Mouse (Mus musculus): ENCODE measurements around the gene Cyth4. TPM values are rescaled to one million over a fixed set of nuclear protein-coding genes. Genes with fewer than 3 reads are reported as not detected.

Cyth4 gene
- polyA plus RNA-seq, 1 experiment from 2014 or later = 3.8 TPM

DNA sequence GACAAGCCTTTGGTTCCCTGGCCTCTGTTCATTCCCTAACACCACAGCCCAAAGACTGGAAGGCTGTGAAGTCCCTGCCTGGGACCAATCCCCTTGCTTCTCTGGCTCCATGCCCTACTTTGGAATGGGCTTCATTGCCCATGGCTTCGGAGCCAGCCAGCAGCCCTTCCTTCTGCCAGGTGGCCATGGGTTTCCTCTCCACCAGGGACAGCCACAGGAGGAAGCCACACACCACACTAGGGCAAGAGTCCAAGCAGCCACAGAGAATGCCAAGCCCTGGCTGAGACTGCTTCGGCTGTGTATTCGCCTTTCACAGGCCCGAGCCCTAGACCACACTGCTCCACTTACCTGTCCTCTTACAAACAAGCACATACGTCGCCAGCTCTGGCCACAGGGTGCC is 9.2 kb downstream of the Cyth4 start:
- DNase-seq (ENCODE audit: low spot score) = peak; percentile 55
- H3K4me1 ChIP-seq (replicated peaks; ENCODE audit: control insufficient read depth, insufficient read depth, low read length) = no peaks in the 10 kb centered on the region; the same call in 1 of the 2 replicates
- H3K9ac ChIP-seq = no peak overlapping the region
- no peak overlapping the region for H3K4me3 ChIP-seq (replicated peaks; ENCODE audit: low read length)
- no peaks in the 10 kb centered on the region for H3K36me3 ChIP-seq (replicated peaks; ENCODE audit: control insufficient read depth, insufficient read depth)
- 65% methylated on average over 6 of the region's 6 CpGs for WGBS
- no peaks in the 10 kb centered on the region for H3K27me3 ChIP-seq (ENCODE audit: control insufficient read depth, insufficient read depth, low read length)
- ATAC-seq (ENCODE audit: low FRiP score) = peak; percentile 56; the same call in 1 of the 2 replicates
- H3K9me3 ChIP-seq (ENCODE audit: control insufficient read depth, low read length) = no peaks in the 10 kb centered on the region
- no peak overlapping the region for H3K27ac ChIP-seq
- H3K4me2 ChIP-seq (replicated peaks) = no peak overlapping the region

DNA sequence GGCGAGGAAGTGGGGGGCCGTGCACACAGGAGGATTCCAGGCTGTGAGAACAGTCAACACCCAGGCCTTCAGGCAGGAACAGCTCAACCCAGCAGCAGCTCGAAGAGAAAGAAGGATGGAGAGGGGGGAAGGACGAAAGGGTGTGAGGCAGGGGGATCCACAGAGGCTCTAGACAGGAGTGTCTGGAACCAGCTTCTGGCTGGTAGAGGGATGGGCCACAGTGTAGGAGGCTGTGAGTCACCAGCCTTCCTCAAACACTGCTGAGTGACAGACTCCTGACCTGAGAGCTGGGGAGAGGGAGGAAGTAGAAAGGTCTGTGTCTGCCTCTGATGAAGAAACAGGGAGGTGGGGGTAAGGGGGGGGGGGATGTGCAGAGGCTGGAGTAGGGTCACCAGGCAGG is 10.6 kb downstream of the Cyth4 start:
- WGBS = 84% methylated on average over 4 of the region's 4 CpGs
- Histone ChIP-seq H3K27me3 (ENCODE audit: control insufficient read depth, insufficient read depth, low read length) (no peaks in the 10 kb centered on the region), H3K9me3 (ENCODE audit: control insufficient read depth, low read length) (no peaks in the 10 kb centered on the region), H3K4me2 (replicated peaks) (no peak overlapping the region), H3K4me3 (replicated peaks; ENCODE audit: low read length) (no peak overlapping the region), H3K27ac (no peak overlapping the region), H3K9ac (no peak overlapping the region), H3K36me3 (replicated peaks; ENCODE audit: control insufficient read depth, insufficient read depth) (no peaks in the 10 kb centered on the region), H3K4me1 (replicated peaks; ENCODE audit: control insufficient read depth, insufficient read depth, low read length) (no peaks in the 10 kb centered on the region; the same call in 1 of the 2 replicates)
- ATAC-seq (ENCODE audit: low FRiP score) (no peak), DNase-seq (ENCODE audit: low spot score) (no peak)

DNA sequence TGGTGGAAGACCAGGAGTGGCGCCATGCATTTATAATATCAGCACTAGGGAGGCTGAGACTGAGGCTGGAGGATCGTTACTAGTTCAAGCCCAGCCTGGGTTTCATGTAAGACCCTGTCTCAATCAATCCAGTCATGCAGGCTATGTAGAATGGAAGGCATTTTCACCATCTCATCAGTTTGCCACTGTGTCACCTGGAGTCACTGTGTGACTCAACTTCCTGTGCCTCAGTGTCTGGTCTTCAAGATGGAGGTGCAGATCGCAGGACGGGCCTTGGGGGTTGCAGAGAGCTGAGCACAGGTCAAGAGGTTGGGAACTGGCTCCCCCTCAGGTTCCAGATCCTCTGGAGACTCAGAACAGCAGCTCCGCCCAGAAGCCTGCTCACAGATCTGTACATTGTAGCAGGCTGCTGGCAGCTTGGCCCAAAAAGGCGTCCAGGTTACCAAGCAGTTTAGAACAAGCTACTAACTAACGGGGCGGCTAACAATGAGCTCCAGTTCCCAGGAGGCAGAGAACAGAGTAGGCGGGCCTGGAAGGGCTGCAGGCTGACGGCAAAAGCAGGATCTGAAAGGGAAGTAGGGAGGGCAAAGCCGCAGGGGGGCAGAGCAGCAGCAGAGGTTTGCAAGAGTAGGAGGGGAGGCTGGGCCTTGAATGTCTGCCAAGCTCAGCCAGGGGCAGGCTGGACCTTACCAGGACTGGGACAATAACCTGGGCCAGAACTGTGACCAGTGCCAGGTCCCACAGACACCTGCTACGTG is 14.0 kb downstream of the Cyth4 start:
- no peaks in the 10 kb centered on the region for H3K9me3 ChIP-seq (ENCODE audit: control insufficient read depth, low read length)
- DNase-seq (ENCODE audit: low spot score) (no peak), ATAC-seq (ENCODE audit: low FRiP score) (no peak; the same call in 1 of the 2 replicates)
- H3K9ac ChIP-seq = no peak overlapping the region
- no peaks in the 10 kb centered on the region; the same call in 1 of the 2 replicates for H3K4me1 ChIP-seq (replicated peaks; ENCODE audit: control insufficient read depth, insufficient read depth, low read length)
- no peak overlapping the region for H3K4me2 ChIP-seq (replicated peaks)
- no peaks in the 10 kb centered on the region for H3K27me3 ChIP-seq (ENCODE audit: control insufficient read depth, insufficient read depth, low read length)
- WGBS = 36% methylated on average over 12 of the region's 12 CpGs
- no peaks in the 10 kb centered on the region for H3K36me3 ChIP-seq (replicated peaks; ENCODE audit: control insufficient read depth, insufficient read depth)
- no peak overlapping the region for H3K4me3 ChIP-seq (replicated peaks; ENCODE audit: low read length)
- no peak overlapping the region for H3K27ac ChIP-seq

DNA sequence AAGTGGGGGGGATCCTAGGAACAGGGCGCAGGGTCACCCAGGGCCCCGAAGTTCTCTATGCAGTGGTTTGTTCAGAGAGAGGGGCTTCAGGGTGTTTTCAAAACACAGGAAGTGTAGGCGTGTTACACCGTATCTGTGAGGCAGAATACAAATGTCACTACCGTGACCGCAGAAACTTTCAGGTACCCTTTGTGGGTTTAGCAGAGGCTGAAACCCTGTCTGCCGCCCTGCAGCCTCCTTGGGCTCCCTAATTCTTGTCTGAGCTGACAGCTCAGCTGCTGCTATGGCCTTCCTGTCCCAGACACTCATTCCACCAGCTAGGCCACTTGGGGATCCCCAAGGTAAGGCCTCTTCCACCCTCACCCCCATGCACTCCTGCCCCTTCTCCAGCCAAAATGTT is 17.7 kb downstream of the Cyth4 start:
- 92% methylated on average over 7 of the region's 7 CpGs for WGBS
- H3K4me1 ChIP-seq (replicated peaks; ENCODE audit: control insufficient read depth, insufficient read depth, low read length) = no peaks in the 10 kb centered on the region; the same call in 1 of the 2 replicates
- H3K27me3 ChIP-seq (ENCODE audit: control insufficient read depth, insufficient read depth, low read length) = no peaks in the 10 kb centered on the region
- H3K27ac ChIP-seq = no peak overlapping the region
- H3K36me3 ChIP-seq (replicated peaks; ENCODE audit: control insufficient read depth, insufficient read depth) = no peaks in the 10 kb centered on the region
- ATAC-seq (ENCODE audit: low FRiP score) (no peak), DNase-seq (ENCODE audit: low spot score) (no peak)
- no peaks in the 10 kb centered on the region for H3K9me3 ChIP-seq (ENCODE audit: control insufficient read depth, low read length)
- no peak overlapping the region for H3K4me3 ChIP-seq (replicated peaks; ENCODE audit: low read length)
- H3K9ac ChIP-seq = no peak overlapping the region
- no peak overlapping the region for H3K4me2 ChIP-seq (replicated peaks)

DNA sequence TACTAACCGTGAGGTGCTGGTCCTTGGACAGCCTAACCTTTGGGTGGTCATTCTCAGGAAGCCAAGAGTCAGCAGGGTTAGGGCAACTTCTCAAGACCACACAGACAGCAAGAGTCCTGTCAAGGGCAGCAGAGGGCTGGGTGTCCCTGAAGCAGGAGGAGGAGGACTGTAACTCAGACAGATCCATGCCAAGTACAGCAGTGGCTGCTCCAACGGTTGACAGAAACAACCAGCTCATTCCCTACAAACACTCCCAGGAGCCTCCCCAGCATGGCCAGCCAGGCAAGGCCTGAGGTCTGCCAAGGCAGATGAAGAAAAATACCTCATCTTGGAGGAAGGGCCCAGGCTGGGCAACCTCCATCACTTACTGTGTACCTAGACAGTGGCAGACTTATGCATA is 20.1 kb downstream of the Cyth4 start:
- ATAC-seq (ENCODE audit: low FRiP score) (no peak), DNase-seq (ENCODE audit: low spot score) (no peak)
- no peak overlapping the region for H3K4me2 ChIP-seq (replicated peaks)
- no peak overlapping the region for H3K27ac ChIP-seq
- no peaks in the 10 kb centered on the region for H3K9me3 ChIP-seq (ENCODE audit: control insufficient read depth, low read length)
- H3K36me3 ChIP-seq (replicated peaks; ENCODE audit: control insufficient read depth, insufficient read depth) = no peaks in the 10 kb centered on the region
- H3K4me1 ChIP-seq (replicated peaks; ENCODE audit: control insufficient read depth, insufficient read depth, low read length) = no peaks in the 10 kb centered on the region
- H3K4me3 ChIP-seq (replicated peaks; ENCODE audit: low read length) = no peak overlapping the region
- H3K27me3 ChIP-seq (ENCODE audit: control insufficient read depth, insufficient read depth, low read length) = no peaks in the 10 kb centered on the region
- H3K9ac ChIP-seq = no peak overlapping the region
- WGBS = 83% methylated on average over 2 of the region's 2 CpGs

DNA sequence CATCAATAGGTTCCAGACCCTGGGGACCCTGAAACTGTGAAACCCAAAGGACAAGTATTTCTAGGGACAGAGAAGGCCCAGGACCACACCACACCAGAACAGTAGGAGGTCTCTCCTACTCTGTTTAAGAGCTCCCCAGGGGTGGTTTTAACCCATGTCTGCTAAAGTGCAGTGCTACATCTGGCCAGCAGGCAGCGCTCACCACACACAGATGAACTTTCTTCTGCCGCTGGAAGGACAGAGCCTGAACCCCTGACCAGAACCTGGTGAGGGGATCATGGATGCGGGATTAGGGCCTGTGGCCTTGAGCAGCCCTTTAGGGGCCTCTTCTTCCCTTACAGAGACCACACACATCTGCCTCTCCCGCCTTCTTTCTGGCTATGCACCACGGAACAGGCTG is 26.6 kb downstream of the Cyth4 start:
- no peaks in the 10 kb centered on the region for H3K36me3 ChIP-seq (replicated peaks; ENCODE audit: control insufficient read depth, insufficient read depth)
- 0 out of 2 replicates have a peak, but pooled peaks cover 3% of the 10 kb centered on the region for H3K4me1 ChIP-seq (replicated peaks; ENCODE audit: control insufficient read depth, insufficient read depth, low read length)
- 9% methylated on average over 5 of the region's 5 CpGs for WGBS
- H3K4me3 ChIP-seq (replicated peaks; ENCODE audit: low read length) = no peak overlapping the region
- H3K9ac ChIP-seq = no peak overlapping the region
- H3K27me3 ChIP-seq (ENCODE audit: control insufficient read depth, insufficient read depth, low read length) = no peaks in the 10 kb centered on the region
- ATAC-seq (ENCODE audit: low FRiP score) (no peak; the same call in 1 of the 2 replicates), DNase-seq (ENCODE audit: low spot score) (peak; percentile 80)
- no peak overlapping the region for H3K4me2 ChIP-seq (replicated peaks)
- no peak overlapping the region for H3K27ac ChIP-seq
- H3K9me3 ChIP-seq (ENCODE audit: control insufficient read depth, low read length) = no peaks in the 10 kb centered on the region

DNA sequence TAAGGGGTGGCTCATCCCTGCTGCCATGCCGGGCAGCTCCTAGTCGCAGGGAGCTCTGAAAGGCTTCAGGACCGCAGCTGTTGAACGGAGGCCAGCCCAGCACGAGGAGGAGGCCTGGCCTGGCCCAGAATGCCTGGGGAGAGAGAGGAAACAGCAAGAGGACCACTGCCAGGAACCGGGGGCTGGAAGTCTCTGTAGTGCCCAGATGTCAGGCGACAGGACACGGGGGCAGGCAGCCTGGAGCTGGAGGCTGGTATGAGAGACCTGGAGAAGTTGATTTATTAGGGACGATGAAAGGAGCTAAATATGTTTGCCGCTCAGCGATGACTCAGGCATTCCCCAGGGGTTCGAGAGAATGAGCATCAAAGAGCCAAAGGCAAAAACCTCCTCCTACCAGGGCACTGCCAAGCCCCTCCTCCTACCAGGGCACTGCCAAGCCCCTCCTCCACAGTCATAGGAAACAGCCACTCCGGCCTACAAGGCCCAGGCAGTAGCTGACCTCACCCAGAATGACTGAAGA is 27.6 kb downstream of the Cyth4 start:
- no peak overlapping the region for H3K9ac ChIP-seq
- ATAC-seq (ENCODE audit: low FRiP score) (peak; percentile 75), DNase-seq (ENCODE audit: low spot score) (peak; percentile 62)
- H3K9me3 ChIP-seq (ENCODE audit: control insufficient read depth, low read length) = no peaks in the 10 kb centered on the region
- H3K4me1 ChIP-seq (replicated peaks; ENCODE audit: control insufficient read depth, insufficient read depth, low read length) = 0 out of 2 replicates have a peak, but pooled peaks cover 3% of the 10 kb centered on the region
- WGBS = 21% methylated on average over 13 of the region's 13 CpGs
- no peaks in the 10 kb centered on the region for H3K36me3 ChIP-seq (replicated peaks; ENCODE audit: control insufficient read depth, insufficient read depth)
- 0 out of 2 replicates have a peak overlapping the region, but pooled peaks have one; percentile 35 for H3K27ac ChIP-seq
- H3K27me3 ChIP-seq (ENCODE audit: control insufficient read depth, insufficient read depth, low read length) = no peaks in the 10 kb centered on the region
- no peak overlapping the region for H3K4me2 ChIP-seq (replicated peaks)
- no peak overlapping the region for H3K4me3 ChIP-seq (replicated peaks; ENCODE audit: low read length)

DNA sequence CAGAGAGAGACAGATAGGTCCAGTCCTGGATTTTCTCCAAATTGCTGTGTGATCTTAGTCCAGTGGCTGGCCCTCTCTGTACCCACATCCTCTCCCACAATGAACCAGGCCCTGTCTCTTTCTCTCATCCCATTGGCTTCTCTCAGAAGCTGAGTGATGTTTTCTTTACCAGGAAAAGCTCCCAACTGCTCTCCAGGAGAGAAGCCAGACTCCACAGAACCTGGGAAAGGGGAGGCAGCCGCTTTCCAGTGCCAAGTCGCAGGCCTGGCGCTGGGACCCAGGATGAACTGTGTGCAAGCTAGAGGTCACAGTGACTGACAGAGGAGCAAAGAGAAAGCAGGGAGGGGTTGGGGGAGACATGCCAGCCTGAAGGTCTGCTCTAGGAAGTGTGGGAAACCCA is 28.1 kb downstream of the Cyth4 start:
- Histone ChIP-seq H3K9ac (no peak overlapping the region), H3K9me3 (ENCODE audit: control insufficient read depth, low read length) (no peaks in the 10 kb centered on the region), H3K4me3 (replicated peaks; ENCODE audit: low read length) (no peak overlapping the region), H3K27ac (no peak overlapping the region), H3K36me3 (replicated peaks; ENCODE audit: control insufficient read depth, insufficient read depth) (no peaks in the 10 kb centered on the region), H3K4me1 (replicated peaks; ENCODE audit: control insufficient read depth, insufficient read depth, low read length) (0 out of 2 replicates have a peak, but pooled peaks cover 3% of the 10 kb centered on the region), H3K27me3 (ENCODE audit: control insufficient read depth, insufficient read depth, low read length) (no peaks in the 10 kb centered on the region), H3K4me2 (replicated peaks) (no peak overlapping the region)
- ATAC-seq (ENCODE audit: low FRiP score) = no peak
- 61% methylated on average over 3 of the region's 3 CpGs for WGBS
- no peak for DNase-seq (ENCODE audit: low spot score)

DNA sequence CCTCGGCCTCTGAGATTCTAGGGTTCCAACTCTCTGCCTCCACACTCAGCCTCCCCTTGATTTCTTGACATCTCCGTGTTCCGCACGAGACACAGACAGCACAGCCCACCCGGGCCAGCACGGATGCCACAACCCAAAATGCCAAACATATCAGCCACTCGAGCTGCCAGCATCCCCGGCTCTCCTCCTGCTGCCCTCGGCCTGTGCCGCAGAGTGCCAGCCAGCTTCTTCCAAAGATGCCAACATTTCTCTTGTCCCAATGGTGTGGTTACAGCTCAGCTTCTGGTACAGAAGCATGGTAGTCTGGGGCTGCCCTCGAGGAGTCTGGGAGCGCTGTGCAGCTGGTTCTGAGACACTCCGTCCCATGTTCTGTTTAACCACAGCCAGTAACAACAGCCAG is 29.4 kb downstream of the Cyth4 start:
- no peaks in the 10 kb centered on the region for H3K27me3 ChIP-seq (ENCODE audit: control insufficient read depth, insufficient read depth, low read length)
- H3K9me3 ChIP-seq (ENCODE audit: control insufficient read depth, low read length) = no peaks in the 10 kb centered on the region
- no peak overlapping the region for H3K9ac ChIP-seq
- no peak overlapping the region for H3K4me3 ChIP-seq (replicated peaks; ENCODE audit: low read length)
- H3K36me3 ChIP-seq (replicated peaks; ENCODE audit: control insufficient read depth, insufficient read depth) = no peaks in the 10 kb centered on the region
- ATAC-seq (ENCODE audit: low FRiP score) = no peak
- no peak for DNase-seq (ENCODE audit: low spot score)
- H3K4me1 ChIP-seq (replicated peaks; ENCODE audit: control insufficient read depth, insufficient read depth, low read length) = 0 out of 2 replicates have a peak, but pooled peaks cover 5% of the 10 kb centered on the region
- 86% methylated on average over 13 of the region's 13 CpGs for WGBS
- H3K4me2 ChIP-seq (replicated peaks) = no peak overlapping the region
- no peak overlapping the region for H3K27ac ChIP-seq

Measured in hindbrain, embryonic 14.5 days (tissue).